Mouse (Mus musculus): ENCODE data around the gene Pde6h. TPM values are rescaled to one million over a fixed set of nuclear protein-coding genes. Genes with fewer than 3 reads are reported as not detected.
A peak's percentile ranks its signal among the peaks of the same experiment; 100 is the strongest.

Pde6h gene
- total and polyA plus RNA-seq, 2 experiments from 2014 or later = 1.3 TPM; not detected in 1

DNA sequence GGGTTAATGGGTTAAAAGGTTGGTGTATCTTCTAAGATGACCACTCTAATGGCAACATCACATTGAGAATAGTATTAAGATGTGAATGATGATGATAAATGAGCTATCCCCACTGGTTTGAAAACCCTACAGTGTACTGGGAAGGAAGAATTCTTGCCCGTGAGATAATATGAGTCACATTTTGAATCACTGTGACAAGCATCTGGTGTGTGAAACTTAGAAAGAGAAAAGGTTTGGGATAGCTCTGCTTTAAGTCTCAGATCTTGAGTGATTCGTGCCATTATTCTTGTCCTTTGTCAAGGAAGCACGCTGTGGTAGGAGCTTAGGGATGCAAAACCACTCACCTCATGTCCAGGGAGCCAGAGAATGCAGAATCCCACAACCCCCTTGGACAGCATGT is 75.4 kb downstream of the Pde6h start:
- 76% methylated on average over 3 of the region's 3 CpGs for WGBS
- Histone ChIP-seq H3K9ac (replicated peaks; ENCODE audit: low read length) (no peak overlapping the region), H3K27me3 (ENCODE audit: insufficient read depth, low read length) (no peaks in the 10 kb centered on the region), H3K9me3 (ENCODE audit: low read length) (no peaks in the 10 kb centered on the region), H3K4me1 (ENCODE audit: insufficient read depth, low read length) (no peaks in the 10 kb centered on the region), H3K4me2 (ENCODE audit: low read depth, low read length) (no peak overlapping the region), H3K36me3 (ENCODE audit: insufficient read depth, low read length) (no peaks in the 10 kb centered on the region), H3K4me3 (ENCODE audit: low read length) (no peak overlapping the region), H3K27ac (no peak overlapping the region)
- TF ChIP-seq CTCF (IDR thresholded peaks at IDR 0.05; ENCODE audit: low read depth) = no peak
- no peak for ATAC-seq
- no peak for DNase-seq (ENCODE audit: low spot score)

DNA sequence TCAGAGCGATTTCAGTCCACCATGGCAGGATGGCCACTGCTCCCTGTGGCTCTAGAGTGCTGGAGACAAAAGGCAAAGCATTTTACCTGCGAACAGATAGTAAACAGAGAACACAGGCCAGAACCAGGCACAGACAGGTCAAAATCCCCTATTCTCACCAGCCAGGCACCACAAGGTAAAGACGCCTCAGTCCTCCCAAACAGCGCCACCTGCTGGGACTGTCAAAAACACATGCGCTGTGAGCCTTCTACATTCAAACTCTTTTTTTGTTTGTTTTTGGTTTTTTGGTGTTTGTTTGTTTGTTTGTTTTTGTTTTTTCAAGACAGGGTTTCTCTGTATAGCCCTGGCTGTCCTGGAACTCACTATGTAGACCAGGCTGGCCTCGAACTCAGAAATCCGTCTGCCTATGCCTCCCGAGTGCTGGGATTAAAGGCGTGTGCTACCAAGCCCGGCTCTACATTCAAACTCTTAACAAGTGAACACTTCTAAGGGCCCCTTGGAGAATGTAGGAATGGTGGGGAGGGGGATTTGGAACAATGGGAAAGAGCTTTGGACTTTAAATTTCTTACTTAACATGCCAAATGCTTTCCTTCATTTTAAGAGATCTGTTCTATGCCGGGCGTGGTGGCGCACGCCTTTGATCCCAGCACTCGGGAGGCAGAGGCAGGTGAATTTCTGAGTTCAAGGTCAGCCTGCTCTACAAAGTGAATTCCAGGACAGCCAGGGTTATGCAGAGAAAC is 76.2 kb downstream of the Pde6h start:
- no peak overlapping the region for H3K4me2 ChIP-seq (ENCODE audit: low read depth, low read length)
- H3K27me3 ChIP-seq (ENCODE audit: insufficient read depth, low read length) = no peaks in the 10 kb centered on the region
- TF ChIP-seq CTCF (IDR thresholded peaks at IDR 0.05; ENCODE audit: low read depth) = peak; percentile 31
- H3K9me3 ChIP-seq (ENCODE audit: low read length) = no peaks in the 10 kb centered on the region
- 91% methylated on average over 15 of the region's 15 CpGs for WGBS
- H3K4me3 ChIP-seq (ENCODE audit: low read length) = no peak overlapping the region
- H3K27ac ChIP-seq = no peak overlapping the region
- DNase-seq (ENCODE audit: low spot score) (no peak), ATAC-seq (no peak)
- H3K36me3 ChIP-seq (ENCODE audit: insufficient read depth, low read length) = no peaks in the 10 kb centered on the region
- H3K4me1 ChIP-seq (ENCODE audit: insufficient read depth, low read length) = no peaks in the 10 kb centered on the region
- H3K9ac ChIP-seq (replicated peaks; ENCODE audit: low read length) = no peak overlapping the region

DNA sequence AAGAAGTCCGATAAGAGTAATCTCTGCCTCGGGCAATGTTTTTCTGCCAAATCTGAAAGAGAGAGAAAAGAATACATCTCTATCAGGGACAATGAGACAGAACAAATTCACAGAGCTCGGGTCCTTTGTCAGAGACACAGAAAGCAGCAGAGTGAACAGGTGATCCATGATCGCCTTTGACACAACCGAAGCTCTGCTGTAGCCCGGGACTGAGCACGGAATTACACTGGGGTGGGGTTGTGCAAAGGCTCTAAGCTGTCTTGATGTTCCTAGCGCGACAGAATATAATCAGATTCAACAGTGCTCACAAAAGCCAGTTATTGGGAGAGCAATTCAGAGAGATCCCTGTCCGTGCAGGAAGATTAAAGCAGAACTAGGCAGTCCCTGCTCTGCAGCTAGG is 77.1 kb downstream of the Pde6h start:
- H3K36me3 ChIP-seq (ENCODE audit: insufficient read depth, low read length) = no peaks in the 10 kb centered on the region
- ATAC-seq (peak; percentile 38; the same call in 1 of the 2 replicates), DNase-seq (ENCODE audit: low spot score) (no peak)
- TF ChIP-seq CTCF (IDR thresholded peaks at IDR 0.05; ENCODE audit: low read depth) = no peak
- H3K9me3 ChIP-seq (ENCODE audit: low read length) = no peaks in the 10 kb centered on the region
- H3K4me3 ChIP-seq (ENCODE audit: low read length) = no peak overlapping the region
- WGBS = 63% methylated on average over 10 of the region's 10 CpGs
- H3K27ac ChIP-seq = no peak overlapping the region
- H3K4me1 ChIP-seq (ENCODE audit: insufficient read depth, low read length) = no peaks in the 10 kb centered on the region
- H3K27me3 ChIP-seq (ENCODE audit: insufficient read depth, low read length) = no peaks in the 10 kb centered on the region
- H3K9ac ChIP-seq (replicated peaks; ENCODE audit: low read length) = no peak overlapping the region
- H3K4me2 ChIP-seq (ENCODE audit: low read depth, low read length) = no peak overlapping the region

DNA sequence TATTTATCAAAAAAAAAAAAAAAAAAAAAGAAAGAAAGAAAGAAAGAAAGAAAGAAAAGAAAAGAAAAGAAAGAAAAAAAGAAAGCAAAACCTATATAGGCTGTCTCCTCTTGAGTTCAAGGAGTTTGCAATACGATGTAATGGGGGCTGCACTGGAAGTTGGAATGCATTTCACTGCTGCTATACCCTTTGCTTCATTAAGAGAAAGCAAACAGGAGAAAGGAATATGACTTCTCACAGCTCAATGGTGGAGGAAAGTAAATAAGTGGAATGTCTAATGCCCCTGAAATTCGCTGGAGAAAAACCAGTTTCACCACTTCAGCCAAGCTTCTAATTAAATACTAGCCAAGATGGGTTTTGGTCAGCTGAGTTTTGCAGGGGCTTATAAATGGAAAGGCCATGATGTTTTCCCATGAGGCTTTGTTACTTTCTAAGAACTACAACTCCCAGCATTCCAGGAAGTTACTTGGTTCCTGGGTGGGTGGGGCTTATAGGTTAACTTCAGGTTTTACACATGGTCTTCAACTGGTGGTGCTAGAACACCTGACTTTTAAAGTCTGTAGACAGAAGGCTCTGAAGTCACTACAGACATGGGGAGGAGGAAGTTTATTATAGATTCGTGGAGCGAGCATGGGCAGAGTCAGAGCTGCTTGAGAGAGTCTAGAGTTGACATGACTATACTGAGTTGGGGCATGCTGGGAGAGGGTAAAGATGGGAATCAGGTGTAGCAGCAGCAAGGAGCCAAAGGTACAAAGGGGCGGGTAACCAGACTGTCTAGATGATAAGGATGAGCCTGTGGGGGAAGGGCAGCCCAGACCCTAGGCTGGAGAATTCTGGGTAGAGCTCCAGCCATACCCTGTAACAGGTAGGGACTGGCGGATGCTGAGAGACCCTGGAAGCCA is 77.9 kb downstream of the Pde6h start:
- H3K9me3 ChIP-seq (ENCODE audit: low read length) = no peaks in the 10 kb centered on the region
- H3K9ac ChIP-seq (replicated peaks; ENCODE audit: low read length) = no peak overlapping the region
- H3K27ac ChIP-seq = no peak overlapping the region
- no peak for TF ChIP-seq CTCF (IDR thresholded peaks at IDR 0.05; ENCODE audit: low read depth)
- no peak overlapping the region for H3K4me3 ChIP-seq (ENCODE audit: low read length)
- no peaks in the 10 kb centered on the region for H3K27me3 ChIP-seq (ENCODE audit: insufficient read depth, low read length)
- no peaks in the 10 kb centered on the region for H3K36me3 ChIP-seq (ENCODE audit: insufficient read depth, low read length)
- WGBS = 83% methylated on average over 6 of the region's 6 CpGs
- peak; percentile 36 for DNase-seq (ENCODE audit: low spot score)
- H3K4me2 ChIP-seq (ENCODE audit: low read depth, low read length) = no peak overlapping the region
- no peak for ATAC-seq
- H3K4me1 ChIP-seq (ENCODE audit: insufficient read depth, low read length) = no peaks in the 10 kb centered on the region

DNA sequence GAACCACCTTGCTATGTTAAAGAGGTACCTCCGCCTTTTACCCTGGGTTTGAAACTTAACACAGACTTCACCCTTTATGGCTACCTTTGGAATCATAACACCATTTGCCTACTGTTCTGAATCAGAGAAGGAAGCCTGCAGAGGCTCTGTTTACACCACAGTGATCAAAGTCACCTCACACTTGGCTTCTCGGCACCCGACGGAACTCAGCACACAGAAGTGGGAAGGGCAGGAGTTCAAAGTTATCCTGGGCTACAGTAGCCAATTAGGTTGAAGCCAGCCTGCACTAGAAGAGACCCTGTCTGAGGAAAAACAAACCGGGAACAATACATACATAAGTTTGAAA is 78.5 kb downstream of the Pde6h start:
- ATAC-seq (no peak), DNase-seq (ENCODE audit: low spot score) (no peak)
- Histone ChIP-seq H3K4me2 (ENCODE audit: low read depth, low read length) (no peak overlapping the region), H3K36me3 (ENCODE audit: insufficient read depth, low read length) (no peaks in the 10 kb centered on the region), H3K4me3 (ENCODE audit: low read length) (no peak overlapping the region), H3K9me3 (ENCODE audit: low read length) (no peaks in the 10 kb centered on the region), H3K27me3 (ENCODE audit: insufficient read depth, low read length) (no peaks in the 10 kb centered on the region), H3K27ac (no peak overlapping the region), H3K9ac (replicated peaks; ENCODE audit: low read length) (no peak overlapping the region), H3K4me1 (ENCODE audit: insufficient read depth, low read length) (no peaks in the 10 kb centered on the region)
- no peak for TF ChIP-seq CTCF (IDR thresholded peaks at IDR 0.05; ENCODE audit: low read depth)
- 93% methylated on average over 5 of the region's 5 CpGs for WGBS

DNA sequence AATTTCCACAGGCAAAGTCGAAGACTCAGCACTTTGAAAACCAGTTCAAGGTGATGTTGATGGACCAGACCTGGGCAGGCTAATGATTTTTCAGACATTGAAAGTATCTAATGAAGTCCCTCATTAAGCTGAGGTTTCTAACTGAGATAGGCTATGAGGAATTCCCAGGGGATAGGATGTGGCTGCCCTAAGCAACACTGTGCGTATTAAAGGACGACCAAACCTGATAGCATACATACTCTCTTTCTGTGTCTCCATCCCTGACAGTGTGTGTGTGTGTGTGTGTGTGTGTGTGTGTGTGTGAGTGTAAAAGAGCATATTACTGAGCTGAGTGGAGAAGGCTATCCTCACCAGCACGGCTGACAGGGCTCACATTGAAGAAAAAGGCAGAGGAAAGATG is 80.7 kb downstream of the Pde6h start:
- Histone ChIP-seq H3K27me3 (ENCODE audit: insufficient read depth, low read length) (no peaks in the 10 kb centered on the region), H3K4me3 (ENCODE audit: low read length) (no peak overlapping the region), H3K9me3 (ENCODE audit: low read length) (no peaks in the 10 kb centered on the region), H3K4me1 (ENCODE audit: insufficient read depth, low read length) (no peaks in the 10 kb centered on the region), H3K9ac (replicated peaks; ENCODE audit: low read length) (no peak overlapping the region), H3K4me2 (ENCODE audit: low read depth, low read length) (no peak overlapping the region), H3K27ac (no peak overlapping the region), H3K36me3 (ENCODE audit: insufficient read depth, low read length) (no peaks in the 10 kb centered on the region)
- ATAC-seq = no peak
- TF ChIP-seq CTCF (IDR thresholded peaks at IDR 0.05; ENCODE audit: low read depth) = no peak
- DNase-seq (ENCODE audit: low spot score) = no peak
- 84% methylated on average over 4 of the region's 4 CpGs for WGBS

DNA sequence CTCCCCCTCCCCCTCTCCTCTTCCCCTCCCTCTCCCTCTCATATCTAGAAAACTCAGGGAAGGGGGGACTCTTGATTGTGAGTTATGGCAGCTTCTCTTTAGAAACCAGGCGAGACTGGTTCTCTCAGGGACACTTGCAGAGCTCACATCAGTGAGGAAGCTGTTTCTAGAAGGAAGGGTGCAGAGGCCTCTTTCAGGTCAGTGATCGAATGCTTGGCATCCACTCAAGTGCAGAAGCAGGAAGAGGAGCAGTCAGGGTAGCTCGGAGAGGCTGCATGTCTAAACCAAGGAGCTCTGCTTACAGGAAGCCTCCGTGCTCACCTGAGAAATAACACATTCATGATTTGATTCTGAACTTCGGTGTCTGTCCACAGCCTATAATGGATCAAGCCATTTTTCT is 87.6 kb downstream of the Pde6h start:
- no peak overlapping the region for H3K9ac ChIP-seq (replicated peaks; ENCODE audit: low read length)
- TF ChIP-seq CTCF (IDR thresholded peaks at IDR 0.05; ENCODE audit: low read depth) = no peak
- H3K4me1 ChIP-seq (ENCODE audit: insufficient read depth, low read length) = no peaks in the 10 kb centered on the region
- no peaks in the 10 kb centered on the region for H3K9me3 ChIP-seq (ENCODE audit: low read length)
- ATAC-seq = no peak
- no peak overlapping the region for H3K4me3 ChIP-seq (ENCODE audit: low read length)
- H3K4me2 ChIP-seq (ENCODE audit: low read depth, low read length) = no peak overlapping the region
- no peak overlapping the region for H3K27ac ChIP-seq
- H3K36me3 ChIP-seq (ENCODE audit: insufficient read depth, low read length) = no peaks in the 10 kb centered on the region
- no peak for DNase-seq (ENCODE audit: low spot score)
- WGBS = 82% methylated on average over 5 of the region's 5 CpGs
- H3K27me3 ChIP-seq (ENCODE audit: insufficient read depth, low read length) = no peaks in the 10 kb centered on the region

Data from hindbrain, postnatal 0 days (tissue).